Mouse (Mus musculus) ES-CJ7 (cell line): Measurements from ENCODE around the gene Gm37240.
A peak's percentile ranks its signal among the peaks of the same experiment; 100 is the strongest.

ENCODE experiments used
- DNase-seq: peaks from one replicate; pipeline ENCODE4 v3.0.0; 2011; ENCODE audit warnings: low read depth, low spot score

The Gm37240 gene

GRCm38 (mm10) chr3:85417663-85418062, 469.7 kb downstream of the Gm37240 start:
- no peak for DNase-seq

DNA sequence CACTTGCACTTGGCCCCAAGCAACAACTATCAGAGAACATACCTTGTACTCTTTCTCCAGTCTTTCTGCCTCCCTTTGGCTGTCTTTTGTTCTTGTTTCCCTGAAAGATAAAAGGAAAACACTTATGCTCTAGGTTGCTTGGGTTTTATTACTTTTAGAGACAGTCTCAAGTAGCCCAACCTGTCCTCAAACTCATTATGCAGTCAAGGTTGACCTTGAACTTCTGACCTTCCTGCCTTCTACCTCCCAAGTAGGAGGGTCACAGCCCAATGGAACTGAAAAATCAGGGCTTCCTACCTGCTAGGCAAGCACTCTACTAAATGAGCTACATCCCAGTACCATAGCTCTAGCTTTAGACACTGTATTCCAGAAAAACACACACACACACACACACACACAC, 488.5 kb downstream of the Gm37240 start:
- peak; percentile 84 for DNase-seq

- DNase-seq, result no peak
Measured at GRCm38 (mm10) chr3:85398483-85398835, 488.9 kb downstream of the Gm37240 start.

- peak; percentile 52 for DNase-seq
Measured at GRCm38 (mm10) chr3:85397816-85398482, 489.4 kb downstream of the Gm37240 start.

DNA sequence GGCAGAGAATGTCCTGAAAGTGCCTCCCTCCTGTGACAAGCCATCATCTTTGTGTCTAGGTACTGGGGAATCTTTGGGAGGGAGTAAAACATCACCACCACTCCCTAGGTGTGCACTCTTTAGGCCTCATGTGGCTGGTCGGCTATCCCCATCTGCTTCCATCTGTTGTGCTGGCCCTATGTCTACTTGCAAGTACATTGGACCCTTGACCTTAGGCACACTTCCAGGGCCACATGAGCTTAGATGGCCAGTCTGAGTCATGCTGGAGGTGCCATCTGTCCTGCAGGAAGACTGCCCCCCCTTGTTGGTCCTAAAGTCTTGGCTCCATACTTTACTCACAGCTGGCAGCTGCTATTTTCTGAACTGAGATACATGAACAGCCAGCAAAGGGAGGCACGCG, 493.9 kb downstream of the Gm37240 start:
- no peak for DNase-seq

GRCm38 (mm10) chr3:85391756-85392155, 495.6 kb downstream of the Gm37240 start:
- no peak for DNase-seq

DNA sequence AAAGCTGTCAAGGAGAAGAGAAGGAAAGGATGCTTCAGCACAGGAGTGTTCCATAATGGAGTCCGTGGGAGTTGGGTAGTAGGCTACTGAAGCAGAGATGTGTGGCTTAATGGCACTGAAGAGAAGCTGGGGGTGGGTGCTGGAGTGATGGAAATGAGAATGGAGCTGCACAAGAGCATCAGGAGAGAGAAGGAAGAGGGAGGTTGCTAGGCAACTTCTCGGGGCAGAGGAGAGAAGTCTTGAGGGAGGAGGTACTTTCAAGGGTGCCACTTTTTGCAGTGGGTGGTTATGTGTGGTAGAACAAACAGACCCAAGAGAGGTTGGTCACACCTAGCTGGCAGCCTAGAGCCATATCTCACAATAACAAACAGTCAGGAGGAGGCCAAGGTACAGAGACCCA, 496.2 kb downstream of the Gm37240 start:
- no peak for DNase-seq

DNA sequence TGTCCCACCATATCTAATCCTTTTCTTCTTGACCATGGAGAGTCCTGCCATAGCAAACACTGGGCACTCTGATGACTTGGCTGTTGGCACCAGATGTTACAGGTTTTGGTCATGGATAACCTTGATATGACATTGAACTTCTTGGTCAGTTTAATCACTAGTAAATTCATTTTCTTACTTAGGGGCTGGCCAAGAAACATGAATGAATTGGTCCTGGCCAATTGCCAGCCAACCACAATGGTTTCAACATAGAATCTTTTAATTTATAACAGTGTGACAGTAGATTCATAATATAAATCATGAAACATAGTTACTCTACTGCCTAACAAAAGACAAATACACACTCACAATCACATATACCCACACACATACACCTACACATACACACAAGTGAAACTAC, 501.9 kb downstream of the Gm37240 start:
- DNase-seq, result no peak

DNA sequence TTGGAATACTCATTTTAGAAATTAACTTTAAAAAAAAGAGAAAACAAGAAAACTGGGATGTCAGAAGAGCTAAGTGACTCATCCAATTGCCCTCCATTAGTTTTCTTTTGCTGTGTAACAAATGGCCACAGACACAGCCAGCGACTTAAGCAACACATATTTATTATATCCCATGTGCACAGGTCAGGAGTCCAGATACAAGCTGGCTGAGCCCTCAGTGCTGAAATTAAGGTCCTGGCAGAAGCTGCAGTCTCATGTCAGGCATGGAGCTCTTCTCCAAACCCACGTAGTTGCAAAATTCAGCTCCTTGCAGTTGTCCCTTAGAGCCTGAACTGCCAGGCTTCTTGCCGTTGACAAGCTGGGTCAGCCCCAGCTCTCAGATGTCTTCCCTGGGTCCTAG, 504.0 kb downstream of the Gm37240 start:
- DNase-seq, result no peak

DNA sequence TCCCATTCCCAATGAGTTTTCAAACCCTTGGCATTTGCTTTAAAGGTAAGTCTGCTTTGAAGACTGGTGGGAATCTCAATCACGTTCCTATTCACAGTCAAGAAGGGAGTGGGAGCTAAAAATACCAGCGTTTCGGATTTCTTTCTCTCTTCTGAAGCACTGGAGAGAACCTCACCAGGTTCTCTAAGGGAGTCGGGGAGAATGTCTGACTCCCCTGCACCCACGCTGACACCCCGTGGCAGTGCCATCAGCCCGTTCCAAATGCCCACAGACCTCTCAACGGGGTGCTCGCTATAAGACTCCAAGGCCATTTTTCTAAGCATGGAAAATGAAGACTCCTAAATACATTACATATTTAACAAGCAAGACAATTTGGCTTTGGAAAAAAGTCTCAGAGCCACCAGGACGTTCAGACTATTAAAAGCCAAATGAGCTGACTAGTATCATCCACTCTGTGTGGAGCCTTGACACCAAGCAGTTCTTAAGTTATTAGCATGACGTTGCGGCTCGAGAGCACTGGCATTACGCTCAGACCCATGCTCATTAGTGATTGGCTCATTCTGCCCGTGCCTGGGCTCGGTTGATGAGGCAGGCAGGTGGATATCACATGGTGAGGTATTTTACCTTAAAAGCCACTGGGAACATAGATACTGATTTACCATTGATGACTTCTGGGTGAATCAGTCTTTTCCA, 508.5 kb downstream of the Gm37240 start:
- no peak for DNase-seq

GRCm38 (mm10) chr3:85377946-85378702, 509.2 kb downstream of the Gm37240 start:
- DNase-seq, result no peak

DNA sequence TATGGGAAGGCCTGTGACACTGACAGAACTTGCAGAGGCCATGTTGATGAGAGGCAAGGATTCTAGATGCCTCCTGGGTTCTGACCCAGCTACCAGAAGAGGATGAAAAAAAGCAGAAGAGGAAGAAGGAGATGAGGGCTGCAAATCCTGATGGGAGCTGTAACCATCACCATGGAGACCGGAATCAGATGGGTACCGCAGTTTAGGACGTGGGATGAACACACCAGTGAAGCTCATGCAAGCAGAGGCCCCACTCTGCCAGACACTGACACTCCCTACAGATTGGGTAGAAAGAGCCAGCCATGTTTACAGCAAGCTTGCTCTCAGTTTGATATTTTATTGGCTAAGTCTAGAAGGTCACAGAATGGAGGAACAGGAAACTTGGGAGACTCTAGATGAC, 509.8 kb downstream of the Gm37240 start:
- no peak for DNase-seq

- no peak for DNase-seq
Measured at GRCm38 (mm10) chr3:85376541-85376940, 510.8 kb downstream of the Gm37240 start.

- no peak for DNase-seq
Measured at GRCm38 (mm10) chr3:85373039-85373438, 514.3 kb downstream of the Gm37240 start.

- DNase-seq, result no peak
Measured at GRCm38 (mm10) chr3:85369847-85370246, 517.5 kb downstream of the Gm37240 start.

- no peak for DNase-seq
Measured at GRCm38 (mm10) chr3:85369157-85369556, 518.2 kb downstream of the Gm37240 start.

GRCm38 (mm10) chr3:85368354-85369120, 518.8 kb downstream of the Gm37240 start:
- no peak for DNase-seq

DNA sequence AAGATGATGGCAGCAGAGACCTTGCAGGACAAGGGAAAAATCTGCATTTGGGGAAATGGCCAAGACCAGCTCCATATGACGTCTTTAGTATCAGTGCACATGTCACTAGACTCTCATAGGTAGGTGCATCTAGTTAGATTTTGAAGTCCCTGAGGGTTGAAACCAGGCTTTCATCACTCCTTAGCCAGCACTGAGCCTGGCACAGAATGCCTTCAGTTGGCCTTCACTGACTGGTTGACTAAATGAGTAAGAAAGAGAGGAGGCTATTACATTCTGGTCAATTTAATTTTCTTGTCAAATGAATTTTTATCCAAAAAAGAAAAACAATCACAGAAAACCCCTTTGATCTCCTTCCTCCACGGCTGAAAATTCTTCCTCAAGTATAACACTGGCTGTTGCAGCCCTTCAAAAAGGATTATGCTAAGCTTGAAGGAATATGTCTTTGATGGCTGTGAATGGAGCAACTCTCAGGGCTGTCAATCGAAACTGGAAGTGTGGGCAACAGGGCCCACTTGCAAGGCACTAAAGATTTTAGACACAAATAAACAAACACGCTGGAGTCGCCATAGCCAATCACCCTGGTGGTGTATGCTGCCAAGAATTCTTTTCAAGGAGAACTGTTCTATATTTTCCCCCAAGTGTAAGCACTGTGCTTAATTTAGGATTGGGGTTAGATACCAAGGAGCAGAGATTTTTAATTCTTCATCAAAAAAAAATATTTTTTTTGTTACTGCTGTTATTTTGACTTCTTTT, 522.6 kb downstream of the Gm37240 start:
- no peak for DNase-seq

DNA sequence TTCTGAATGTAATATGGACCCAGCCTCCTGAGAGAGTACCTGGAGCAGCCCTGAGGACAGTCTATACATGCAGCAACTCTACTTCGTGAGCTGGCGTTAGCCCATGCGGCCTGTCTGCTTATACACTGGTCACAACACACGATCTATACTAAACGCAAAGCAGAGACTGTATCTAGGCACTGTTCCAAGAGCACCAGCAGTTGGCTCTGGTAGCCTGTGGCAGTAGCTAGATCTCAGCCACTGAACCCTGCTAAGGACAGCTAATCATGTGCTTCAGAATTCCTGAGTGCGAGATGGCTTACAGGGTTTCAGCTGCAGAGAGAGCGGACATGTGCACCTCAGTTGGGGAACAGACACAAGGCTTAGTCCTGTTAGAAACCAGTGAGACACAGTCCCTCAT, 524.4 kb downstream of the Gm37240 start:
- no peak for DNase-seq

GRCm38 (mm10) chr3:85356373-85356772, 530.9 kb downstream of the Gm37240 start:
- no peak for DNase-seq

DNA sequence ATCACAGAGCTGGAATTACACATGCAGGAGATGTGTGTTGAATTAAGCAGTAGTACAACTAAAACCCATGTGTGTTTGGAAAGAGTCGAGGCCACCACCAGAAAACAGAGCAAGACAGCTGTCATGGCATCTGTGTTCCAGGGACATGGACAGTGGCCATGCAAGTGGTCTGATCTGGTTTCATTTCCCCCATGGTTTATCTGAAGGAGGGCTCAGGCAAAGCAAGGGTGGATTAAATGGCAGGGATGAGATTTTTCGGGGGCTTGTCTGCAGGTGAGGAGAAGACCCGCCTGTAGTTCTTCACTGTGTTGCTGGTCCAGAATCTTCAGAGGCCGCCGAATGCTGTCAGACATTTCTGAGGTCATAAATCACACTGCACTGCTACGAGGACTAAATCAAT, 539.3 kb downstream of the Gm37240 start:
- DNase-seq, result no peak
